Mouse (Mus musculus) limb, embryonic 14.5 days (tissue): ENCODE measurements around the gene Dmrtc1c1. TPM values are rescaled to one million over a fixed set of nuclear protein-coding genes. Genes with fewer than 3 reads are reported as not detected.
"Not testable (repeated sequence)": the region's sequence is repeated elsewhere in the genome, so short reads cannot be mapped to it uniquely, and the experiment has no call there.

ENCODE experiments used
- ATAC-seq: fragments of 200-750 bp; cut with Nextera tagmentation; 2 replicates; pipeline ENCODE4 v1.8.0; 2017; ENCODE audit warnings: low read depth, moderate number of reproducible peaks, moderate TSS enrichment; ENCODE audit not compliant: low FRiP score
- DNase-seq: peaks from one replicate; pipeline ENCODE4 v3.0.0-alpha.2; 2015; ENCODE audit warnings: low spot score
- H3K27ac ChIP-seq: fragments of 300-500 bp; sonication (generic); replicated peaks from 2 replicates; pipeline ENCODE4 v1.5.1; 2014; ENCODE audit warnings: low read depth, mild to moderate bottlenecking, low read length, moderate library complexity, mixed read lengths
- H3K27me3 ChIP-seq: fragments of 300-500 bp; sonication (generic); 2 replicates; pipeline ENCODE4 v1.6.1; 2014; ENCODE audit warnings: low read length, mixed read lengths; ENCODE audit not compliant: control insufficient read depth, insufficient read depth
- H3K36me3 ChIP-seq: fragments of 300-500 bp; sonication (generic); 2 replicates; pipeline ENCODE4 v1.6.1; 2014; ENCODE audit warnings: mild to moderate bottlenecking, low read length, moderate library complexity, mixed read lengths; ENCODE audit not compliant: control insufficient read depth, insufficient read depth
- H3K4me1 ChIP-seq: fragments of 300-500 bp; sonication (generic); 2 replicates; pipeline ENCODE4 v1.6.1; 2014; ENCODE audit warnings: antibody characterized with exemption, low read length, mixed read lengths; ENCODE audit not compliant: control insufficient read depth, insufficient read depth
- H3K4me2 ChIP-seq: fragments of 300-500 bp; sonication (generic); replicated peaks from 2 replicates; pipeline ENCODE4 v1.6.1; 2014; ENCODE audit warnings: low read depth, mild to moderate bottlenecking, low read length, moderate library complexity; ENCODE audit not compliant: severe bottlenecking
- H3K4me3 ChIP-seq: fragments of 300-500 bp; sonication (generic); replicated peaks from 2 replicates; pipeline ENCODE4 v1.5.1; 2014; ENCODE audit warnings: low read length
- H3K9ac ChIP-seq: fragments of 300-500 bp; sonication (generic); 2 replicates; pipeline ENCODE4 v1.6.1; 2014; ENCODE audit warnings: mild to moderate bottlenecking, low read depth, low read length, moderate library complexity; ENCODE audit not compliant: severe bottlenecking
- H3K9me3 ChIP-seq: fragments of 300-500 bp; sonication (generic); 2 replicates; pipeline ENCODE4 v1.6.1; 2016; ENCODE audit warnings: low read length; ENCODE audit not compliant: control insufficient read depth
- POLR2A ChIP-seq: fragments of 200-500 bp; IDR thresholded peaks from 2 replicates; pipeline ENCODE4 v1.8.0; 2012; ENCODE audit warnings: inconsistent platforms, mild to moderate bottlenecking, moderate library complexity, borderline replicate concordance; ENCODE audit not compliant: insufficient read depth, insufficient read length; ENCODE audit errors: extremely low read depth
- WGBS: fragments of 180-500 bp; shearing (Covaris S2); extraction: QIAGEN DNeasy Blood & Tissue Kit; methylation state at CpG from one replicate; pipeline ENCODE4 v1.1.7; 2014; 5-methylcytosine and 5-hydroxymethylcytosine counted together
- polyA plus RNA-seq, 2 experiments: library from polyadenylated mRNA; depleted of rRNA in 1 of 2; stranded (reverse) in 1 of 2; unstranded in 1 of 2; fragments of >200 nt; fragmentation: Nextera tagmentation in 1 of 2; extraction: Ambion mirVana in 1 of 2; gene quantifications; 2 replicates each; pipeline versions ENCODE4 v1.2.1 to v1.2.3; 2012 to 2014

Dmrtc1c1 gene
- polyA plus RNA-seq (2012; rRNA removed), result 0.23 TPM in 1 of 2 replicates, not detected in the other
- not detected in 2 replicates for polyA plus RNA-seq (2014; fragmentation: Nextera tagmentation; extraction: Ambion mirVana)

DNA sequence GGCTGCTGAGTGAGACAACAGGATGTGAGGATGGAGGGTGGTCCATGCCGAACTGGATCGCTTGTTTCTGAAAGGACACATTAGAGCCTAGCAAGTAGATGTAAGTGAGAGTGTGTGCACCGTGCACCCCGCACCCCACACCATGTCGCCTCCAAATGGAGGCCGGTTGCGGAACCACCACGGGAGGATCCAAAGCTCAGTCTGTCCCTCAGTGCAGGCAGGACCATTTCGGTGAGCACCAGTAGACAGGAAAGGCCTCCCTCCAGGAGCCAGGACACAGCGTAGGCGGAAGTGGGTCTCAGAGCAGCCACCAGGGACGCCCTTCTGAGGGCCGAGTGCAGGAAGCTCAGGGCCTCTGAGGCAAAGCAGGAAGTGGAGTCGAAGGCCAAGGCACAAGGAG is at the start of gene Dmrtc1c1:
TSS of gene Dmrtc1c1 (plus strand) at position 301 of the 400 bp plus-strand sequence.
- H3K9me3 ChIP-seq, DNase-seq, ATAC-seq, H3K36me3 ChIP-seq, H3K4me1 ChIP-seq, H3K4me3 ChIP-seq, H3K27ac ChIP-seq, H3K9ac ChIP-seq, H3K27me3 ChIP-seq, H3K4me2 ChIP-seq: not testable (repeated sequence)
- 93% methylated on average over 2 of the region's 14 CpGs for WGBS

- Histone ChIP-seq H3K4me3 (no peak overlapping the region), H3K9me3 (no peaks in the 10 kb centered on the region), H3K27me3 (no peaks in the 10 kb centered on the region), H3K9ac (no peak overlapping the region), H3K36me3 (no peaks in the 10 kb centered on the region), H3K4me2 (no peak overlapping the region), H3K27ac (no peak overlapping the region), H3K4me1 (no peaks in the 10 kb centered on the region)
- ATAC-seq (no peak), DNase-seq (no peak)
- WGBS, result 32% methylated on average over 4 of the region's 4 CpGs
- TF ChIP-seq POLR2A, result no peak
These were observed 36.9 kb upstream of the Dmrtc1c1 start for GRCm38 (mm10) chrX:102765878-102766277.

DNA sequence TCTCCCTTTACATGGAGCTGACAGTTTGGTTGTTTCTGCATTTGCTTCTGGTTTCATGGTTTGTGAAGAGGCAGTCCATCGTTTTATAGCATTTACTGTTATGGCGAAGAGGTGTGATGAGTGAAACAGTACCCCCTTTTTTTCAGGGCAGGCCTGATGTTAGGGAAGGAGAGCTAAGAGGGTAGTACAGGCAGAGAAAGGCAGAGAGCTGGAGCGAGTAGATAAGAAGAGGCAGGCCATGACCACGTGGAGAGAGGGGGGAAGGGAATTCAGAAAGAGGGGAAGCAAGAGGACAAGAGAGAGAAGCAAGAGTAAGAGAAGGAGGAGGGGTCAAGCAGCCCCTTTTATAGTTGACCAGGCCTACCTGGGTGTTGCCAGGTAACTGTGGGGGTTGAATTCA is 9.5 kb downstream of the Dmrtc1c1 start:
- Histone ChIP-seq H3K27me3 (no peaks in the 10 kb centered on the region), H3K36me3 (no peaks in the 10 kb centered on the region), H3K4me2 (no peak overlapping the region), H3K27ac (no peak overlapping the region), H3K4me3 (no peak overlapping the region), H3K9me3 (no peaks in the 10 kb centered on the region), H3K4me1 (no peaks in the 10 kb centered on the region), H3K9ac (no peak overlapping the region)
- no peak for ATAC-seq
- WGBS, result 59% methylated on average over 4 of the region's 4 CpGs
- DNase-seq, result no peak
- no peak for TF ChIP-seq POLR2A

DNA sequence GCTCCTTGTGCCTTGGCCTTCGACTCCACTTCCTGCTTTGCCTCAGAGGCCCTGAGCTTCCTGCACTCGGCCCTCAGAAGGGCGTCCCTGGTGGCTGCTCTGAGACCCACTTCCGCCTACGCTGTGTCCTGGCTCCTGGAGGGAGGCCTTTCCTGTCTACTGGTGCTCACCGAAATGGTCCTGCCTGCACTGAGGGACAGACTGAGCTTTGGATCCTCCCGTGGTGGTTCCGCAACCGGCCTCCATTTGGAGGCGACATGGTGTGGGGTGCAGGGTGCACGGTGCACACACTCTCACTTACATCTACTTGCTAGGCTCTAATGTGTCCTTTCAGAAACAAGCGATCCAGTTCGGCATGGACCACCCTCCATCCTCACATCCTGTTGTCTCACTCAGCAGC is 51.8 kb downstream of the Dmrtc1c1 start, which contains the start of gene Dmrtc1c2:
TSS of gene Dmrtc1c2 (minus strand) at position 101 of the 400 bp plus-strand sequence.
- not testable (repeated sequence) for H3K27ac ChIP-seq, H3K9me3 ChIP-seq, H3K9ac ChIP-seq, H3K4me2 ChIP-seq, DNase-seq, H3K36me3 ChIP-seq, ATAC-seq, H3K4me3 ChIP-seq, H3K4me1 ChIP-seq, H3K27me3 ChIP-seq
- WGBS, result no CpG with 5 or more reads among the region's 13 CpGs

Other genes with a start within 250 kb of the Dmrtc1c1 start
- gene Phka1, start 158.7 kb upstream of the Dmrtc1c1 start, polyA plus RNA-seq (2012; rRNA removed), result 14.2 and 17.0 TPM in 2 replicates
- gene Phka1, start 158.7 kb upstream of the Dmrtc1c1 start, polyA plus RNA-seq (2014; fragmentation: Nextera tagmentation; extraction: Ambion mirVana), result 9.7 and 11.5 TPM in 2 replicates
- gene Gm3880, start 116.0 kb upstream of the Dmrtc1c1 start, polyA plus RNA-seq (2012; rRNA removed), result not detected in 2 replicates
- not detected in 2 replicates for gene Gm3880, start 116.0 kb upstream of the Dmrtc1c1 start, polyA plus RNA-seq (2014; fragmentation: Nextera tagmentation; extraction: Ambion mirVana)
- not detected in 2 replicates for gene Gm9112, start 95.3 kb upstream of the Dmrtc1c1 start, polyA plus RNA-seq (2012; rRNA removed)
- gene Gm9112, start 95.3 kb upstream of the Dmrtc1c1 start, polyA plus RNA-seq (2014; fragmentation: Nextera tagmentation; extraction: Ambion mirVana), result not detected in 2 replicates
- gene Dmrtc1b, start 95.1 kb upstream of the Dmrtc1c1 start, polyA plus RNA-seq (2012; rRNA removed), result not detected in 2 replicates
- gene Dmrtc1b, start 95.1 kb upstream of the Dmrtc1c1 start, polyA plus RNA-seq (2014; fragmentation: Nextera tagmentation; extraction: Ambion mirVana), result not detected in 2 replicates
- gene Dmrtc1c2, start 51.7 kb downstream of the Dmrtc1c1 start, polyA plus RNA-seq (2012; rRNA removed), result not detected in 2 replicates
- gene Dmrtc1c2, start 51.7 kb downstream of the Dmrtc1c1 start, polyA plus RNA-seq (2014; fragmentation: Nextera tagmentation; extraction: Ambion mirVana), result not detected in 2 replicates
- gene 1700031F05Rik, start 65.0 kb downstream of the Dmrtc1c1 start, polyA plus RNA-seq (2012; rRNA removed), result 0.08 TPM in 1 of 2 replicates, not detected in the other
- not detected in 2 replicates for gene 1700031F05Rik, start 65.0 kb downstream of the Dmrtc1c1 start, polyA plus RNA-seq (2014; fragmentation: Nextera tagmentation; extraction: Ambion mirVana)
- 0.55 and 1.1 TPM in 2 replicates for gene Dmrtc1a, start 105.7 kb downstream of the Dmrtc1c1 start, polyA plus RNA-seq (2012; rRNA removed)
- gene Dmrtc1a, start 105.7 kb downstream of the Dmrtc1c1 start, polyA plus RNA-seq (2014; fragmentation: Nextera tagmentation; extraction: Ambion mirVana), result 0.94 and 1.0 TPM in 2 replicates
- gene 1700011M02Rik, start 105.9 kb downstream of the Dmrtc1c1 start, polyA plus RNA-seq (2012; rRNA removed), result not detected in 2 replicates
- not detected in 2 replicates for gene 1700011M02Rik, start 105.9 kb downstream of the Dmrtc1c1 start, polyA plus RNA-seq (2014; fragmentation: Nextera tagmentation; extraction: Ambion mirVana)
- gene 1700018G05Rik, start 125.4 kb downstream of the Dmrtc1c1 start, polyA plus RNA-seq (2012; rRNA removed), result not detected in 2 replicates
- gene 1700018G05Rik, start 125.4 kb downstream of the Dmrtc1c1 start, polyA plus RNA-seq (2014; fragmentation: Nextera tagmentation; extraction: Ambion mirVana), result not detected in 2 replicates